Mouse (Mus musculus) heart, embryonic 12.5 days (tissue): ENCODE results near the gene B3galt5. TPM values are rescaled to one million over a fixed set of nuclear protein-coding genes. Genes with fewer than 3 reads are reported as not detected.

Experiments
- ATAC-seq: fragments of 200-750 bp; cut with Nextera tagmentation; 2 replicates; pipeline ENCODE4 v1.8.0; 2017; ENCODE audit warnings: moderate TSS enrichment, moderate library complexity; ENCODE audit not compliant: insufficient number of reproducible peaks, low FRiP score
- H3K27ac ChIP-seq: fragments of 300-500 bp; sonication (generic); 2 replicates; pipeline ENCODE4 v1.5.1; 2016; ENCODE audit warnings: mild to moderate bottlenecking, moderate library complexity; ENCODE audit not compliant: poor library complexity, severe bottlenecking
- H3K27me3 ChIP-seq: fragments of 300-500 bp; sonication (generic); replicated peaks from 2 replicates; pipeline ENCODE4 v1.6.1; 2016; ENCODE audit warnings: mild to moderate bottlenecking, moderate library complexity
- H3K36me3 ChIP-seq: fragments of 300-500 bp; sonication (generic); 2 replicates; pipeline ENCODE4 v1.6.1; 2016; ENCODE audit warnings: mild to moderate bottlenecking, moderate library complexity
- H3K4me1 ChIP-seq: fragments of 300-500 bp; sonication (generic); replicated peaks from 2 replicates; pipeline ENCODE4 v1.6.1; 2016; ENCODE audit warnings: mild to moderate bottlenecking
- H3K4me2 ChIP-seq: fragments of 300-500 bp; sonication (generic); 2 replicates; pipeline ENCODE4 v1.6.1; 2016; ENCODE audit warnings: mild to moderate bottlenecking, moderate library complexity
- H3K4me3 ChIP-seq: fragments of 300-500 bp; sonication (generic); 2 replicates; pipeline ENCODE4 v1.5.1; 2016; ENCODE audit warnings: mild to moderate bottlenecking
- H3K9ac ChIP-seq: fragments of 300-500 bp; sonication (generic); 2 replicates; pipeline ENCODE4 v1.6.1; 2016; ENCODE audit warnings: mild to moderate bottlenecking, moderate library complexity
- H3K9me3 ChIP-seq: fragments of 300-500 bp; sonication (generic); replicated peaks from 2 replicates; pipeline ENCODE4 v1.6.1; 2016; ENCODE audit warnings: mild to moderate bottlenecking, moderate library complexity
- WGBS: fragments of 180-500 bp; shearing (Covaris S2); methylation state at CpG from one replicate; pipeline ENCODE4 v1.1.7; 2016; 5-methylcytosine and 5-hydroxymethylcytosine counted together
- polyA plus RNA-seq: library from polyadenylated mRNA; unstranded; fragments of >200 nt; fragmentation: Nextera tagmentation; extraction: Ambion mirVana; gene quantifications from 2 replicates; pipeline ENCODE4 v1.2.1, GENCODE M21; 2016

The B3galt5 gene
- polyA plus RNA-seq: 0.05 TPM in 1 of 2 replicates, not detected in the other

- H3K9ac ChIP-seq: no peak within 1 kb of the TSS
- no peak for ATAC-seq
- 76% methylated on average over 17 of the region's 17 CpGs for WGBS
These were observed at the start of gene B3galt5 for GRCm38 (mm10) chr16:96235366-96235970. Gene B3galt5, plus strand, starts transcription at chr16:96235801.

GRCm38 (mm10) chr16:96187619-96188018, 48.0 kb upstream of the B3galt5 start:
- ATAC-seq: no peak

More at GRCm38 (mm10) chr16:96235366-96235970, at the start of gene B3galt5:
- no peak within 1 kb of the TSS for H3K27ac ChIP-seq
- no peaks in the 10 kb centered on the region for H3K27me3 ChIP-seq
- H3K4me1 ChIP-seq: no peaks in the 10 kb centered on the region
- no peak within 1 kb of the TSS for H3K4me2 ChIP-seq
- no peaks in the 10 kb centered on the region for H3K9me3 ChIP-seq
- H3K4me3 ChIP-seq: no peak within 1 kb of the TSS
- no peaks in the 10 kb centered on the region for H3K36me3 ChIP-seq

GRCm38 (mm10) chr16:96191531-96192506, 43.8 kb upstream of the B3galt5 start, which contains the start of gene Lca5l:
Gene Lca5l, minus strand, starts transcription at chr16:96192271.
- Histone ChIP-seq H3K27me3 (peaks cover 3% of the 10 kb centered on the region), H3K9ac (peak within 1 kb of the TSS; percentile 77), H3K36me3 (no peaks in the 10 kb centered on the region), H3K4me2 (peak within 1 kb of the TSS; percentile 76), H3K9me3 (0 out of 2 replicates have a peak, but pooled peaks cover 7% of the 10 kb centered on the region), H3K4me3 (peak within 1 kb of the TSS; percentile 69), H3K27ac (peak within 1 kb of the TSS; percentile 80), H3K4me1 (peaks cover 5% of the 10 kb centered on the region; the same call in 1 of the 2 replicates)
- WGBS: 1% methylated on average over 77 of the region's 77 CpGs
- peak; percentile 97 for ATAC-seq

More at GRCm38 (mm10) chr16:96187619-96188018, 48.0 kb upstream of the B3galt5 start:
- no peak overlapping the region for H3K27ac ChIP-seq
- H3K4me3 ChIP-seq: no peak overlapping the region
- H3K4me2 ChIP-seq: no peak overlapping the region
- H3K9ac ChIP-seq: no peak overlapping the region
- H3K27me3 ChIP-seq: peaks cover 3% of the 10 kb centered on the region
- H3K4me1 ChIP-seq: peaks cover 5% of the 10 kb centered on the region; the same call in 1 of the 2 replicates
- peaks cover 4% of the 10 kb centered on the region; the same call in 1 of the 2 replicates for H3K9me3 ChIP-seq
- H3K36me3 ChIP-seq: 0 out of 2 replicates have a peak, but pooled peaks cover 3% of the 10 kb centered on the region
- WGBS: 78% methylated on average over 5 of the region's 5 CpGs

GRCm38 (mm10) chr16:96199913-96200701, 35.5 kb upstream of the B3galt5 start, which contains the start of gene Sh3bgr:
Gene Sh3bgr, plus strand, starts transcription at chr16:96200450.
- peak; percentile 91 for ATAC-seq
- Histone ChIP-seq H3K4me2 (peak within 1 kb of the TSS; percentile 76), H3K4me1 (peaks cover 23% of the 10 kb centered on the region), H3K27me3 (no peaks in the 10 kb centered on the region), H3K27ac (peak within 1 kb of the TSS; percentile 97), H3K36me3 (no peaks in the 10 kb centered on the region), H3K9ac (peak within 1 kb of the TSS; percentile 86), H3K9me3 (0 out of 2 replicates have a peak, but pooled peaks cover 2% of the 10 kb centered on the region), H3K4me3 (peak within 1 kb of the TSS; percentile 52)
- 2% methylated on average over 20 of the region's 20 CpGs for WGBS

- peak overlapping the region; percentile 86 for H3K9ac ChIP-seq
- peak overlapping the region; percentile 52 for H3K4me3 ChIP-seq
- no peaks in the 10 kb centered on the region for H3K36me3 ChIP-seq
- H3K27ac ChIP-seq: peak overlapping the region; percentile 97
- no peaks in the 10 kb centered on the region for H3K9me3 ChIP-seq
- WGBS: 22% methylated on average over 9 of the region's 9 CpGs
- H3K27me3 ChIP-seq: no peaks in the 10 kb centered on the region
- H3K4me1 ChIP-seq: peaks cover 28% of the 10 kb centered on the region
- ATAC-seq: no peak
- peak overlapping the region; percentile 76 for H3K4me2 ChIP-seq
These were observed 34.9 kb upstream of the B3galt5 start for GRCm38 (mm10) chr16:96200702-96201028.

GRCm38 (mm10) chr16:96201485-96202232, 33.9 kb upstream of the B3galt5 start:
- 42% methylated on average over 11 of the region's 11 CpGs for WGBS
- H3K9me3 ChIP-seq: no peaks in the 10 kb centered on the region
- H3K4me1 ChIP-seq: peaks cover 38% of the 10 kb centered on the region
- H3K27ac ChIP-seq: peak overlapping the region; percentile 97
- no peak for ATAC-seq
- H3K4me2 ChIP-seq: peak overlapping the region; percentile 76
- H3K27me3 ChIP-seq: no peaks in the 10 kb centered on the region
- peak overlapping the region; percentile 86 for H3K9ac ChIP-seq
- peaks cover 2% of the 10 kb centered on the region for H3K36me3 ChIP-seq
- H3K4me3 ChIP-seq: peak overlapping the region; percentile 52

- H3K9me3 ChIP-seq: no peaks in the 10 kb centered on the region
- peak overlapping the region; percentile 27; the same call in 1 of the 2 replicates for H3K9ac ChIP-seq
- peak overlapping the region; percentile 94 for H3K27ac ChIP-seq
- no peak overlapping the region for H3K4me3 ChIP-seq
- H3K27me3 ChIP-seq: no peaks in the 10 kb centered on the region
- H3K36me3 ChIP-seq: peaks cover 36% of the 10 kb centered on the region
- WGBS: 53% methylated on average over 10 of the region's 10 CpGs
- peaks cover 77% of the 10 kb centered on the region for H3K4me1 ChIP-seq
- ATAC-seq: no peak
- H3K4me2 ChIP-seq: no peak overlapping the region
These were observed 25.8 kb upstream of the B3galt5 start for GRCm38 (mm10) chr16:96209789-96210188.

GRCm38 (mm10) chr16:96210856-96211255, 24.7 kb upstream of the B3galt5 start:
- Histone ChIP-seq H3K9ac (no peak overlapping the region), H3K27me3 (no peaks in the 10 kb centered on the region), H3K27ac (peak overlapping the region; percentile 94), H3K4me3 (no peak overlapping the region), H3K4me2 (peak overlapping the region; percentile 22; the same call in 1 of the 2 replicates), H3K36me3 (peaks cover 40% of the 10 kb centered on the region), H3K9me3 (no peaks in the 10 kb centered on the region), H3K4me1 (peaks cover 66% of the 10 kb centered on the region)
- no peak for ATAC-seq
- 43% methylated on average over 7 of the region's 7 CpGs for WGBS

GRCm38 (mm10) chr16:96213027-96213426, 22.6 kb upstream of the B3galt5 start:
- ATAC-seq: peak; percentile 78
- 51% methylated on average over 4 of the region's 4 CpGs for WGBS

GRCm38 (mm10) chr16:96221491-96221890, 14.1 kb upstream of the B3galt5 start:
- no peaks in the 10 kb centered on the region for H3K27me3 ChIP-seq
- no peak overlapping the region for H3K9ac ChIP-seq
- no peak overlapping the region for H3K4me2 ChIP-seq
- H3K36me3 ChIP-seq: peaks cover 55% of the 10 kb centered on the region
- H3K9me3 ChIP-seq: no peaks in the 10 kb centered on the region
- no peak overlapping the region for H3K4me3 ChIP-seq
- WGBS: 36% methylated on average over 5 of the region's 5 CpGs
- 0 out of 2 replicates have a peak overlapping the region, but pooled peaks have one; percentile 8 for H3K27ac ChIP-seq
- peaks cover 12% of the 10 kb centered on the region for H3K4me1 ChIP-seq
- no peak for ATAC-seq

More at GRCm38 (mm10) chr16:96213027-96213426, 22.6 kb upstream of the B3galt5 start:
- Histone ChIP-seq H3K27ac (peak overlapping the region; percentile 94), H3K4me1 (peaks cover 47% of the 10 kb centered on the region), H3K4me3 (no peak overlapping the region), H3K27me3 (no peaks in the 10 kb centered on the region), H3K4me2 (peak overlapping the region; percentile 29; the same call in 1 of the 2 replicates), H3K9ac (no peak overlapping the region), H3K36me3 (peaks cover 40% of the 10 kb centered on the region), H3K9me3 (no peaks in the 10 kb centered on the region)
